Mouse (Mus musculus) spleen, adult 2 months (tissue): Measurements from ENCODE around the gene Slc25a42.

Source experiments
- CTCF ChIP-seq: fragments of 200-500 bp; IDR thresholded peaks from 2 replicates; pipeline ENCODE4 v1.5.1; 2011; ENCODE audit warnings: mild to moderate bottlenecking, inconsistent platforms; ENCODE audit not compliant: insufficient read depth, insufficient read length, insufficient replicate concordance; ENCODE audit errors: extremely low read depth
- POLR2A ChIP-seq: fragments of 200-500 bp; IDR thresholded peaks from 2 replicates; pipeline ENCODE4 v1.6.1; 2011; ENCODE audit warnings: low read depth, low read length, inconsistent platforms

DNA sequence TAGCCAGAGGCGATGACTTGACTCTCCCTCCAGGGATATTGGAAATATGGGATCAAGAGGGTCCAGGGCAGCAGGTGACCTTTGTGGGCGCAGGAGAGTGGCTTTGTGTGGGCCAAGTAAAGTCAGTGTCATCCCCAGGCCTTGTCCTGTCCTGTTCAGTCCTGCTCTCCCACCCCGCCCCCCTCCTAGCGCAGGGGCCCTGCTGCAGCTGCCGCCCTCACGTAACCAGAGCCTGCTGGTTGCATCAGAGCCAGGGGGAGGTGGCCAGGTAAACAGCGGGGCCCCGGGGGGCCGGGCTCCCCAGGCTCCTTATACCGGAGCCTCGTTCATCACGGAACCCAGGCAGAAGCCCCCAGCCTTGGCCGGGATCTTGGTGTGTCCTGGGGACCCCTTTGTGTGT is 61.9 kb downstream of the Slc25a42 start:
- TF ChIP-seq CTCF (no peak), POLR2A (no peak)
